27 mouse cellular contexts compared by ENCODE assay signal in the genomic region with DNA sequence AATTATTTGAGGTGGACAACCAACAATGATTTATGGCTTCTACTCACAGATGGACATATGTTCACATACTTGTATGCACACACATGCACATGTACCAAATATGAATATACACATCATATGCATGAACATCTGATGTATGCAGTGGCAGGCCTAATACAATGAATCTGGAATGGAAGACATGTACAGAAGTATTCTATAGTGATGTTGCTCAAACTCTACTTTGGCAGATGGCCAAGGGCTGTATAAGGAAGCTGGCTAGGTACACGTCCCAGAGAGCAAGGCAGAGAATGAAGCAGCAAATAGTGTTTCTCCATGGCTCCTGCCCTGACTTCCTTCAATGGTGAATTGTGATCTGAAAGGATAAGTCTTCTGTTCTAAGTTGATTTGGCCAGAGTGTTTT.
"Had no signal": no experiment of that assay in that cellular context is flagged by ENCODE, and none has a peak within 500 bp of the region (broad histone marks: within the 10 kb centered on the region; RNA-seq: fewer than 3 reads in every experiment).

No protein-coding gene starts in this region.

- H3K4me3 ChIP-seq: gastrocnemius, adult 2 months; heart, adult 2 months; heart, embryonic 13.5 days; heart, embryonic 15.5 days; hindbrain, embryonic 13.5 days; hindbrain, embryonic 15.5 days; kidney, embryonic 15.5 days; layer of hippocampus, adult 2 months; left cerebral cortex, adult 2 months; limb, embryonic 10.5 days; limb, embryonic 12.5 days had no signal

- H3K4me2 ChIP-seq: heart, embryonic 11.5 days; heart, embryonic 13.5 days; heart, embryonic 15.5 days; hindbrain, embryonic 13.5 days; hindbrain, embryonic 15.5 days; kidney, embryonic 15.5 days; limb, embryonic 12.5 days; liver, embryonic 11.5 days had no signal

- ATAC-seq: hindbrain, postnatal 0 days; intestine, embryonic 16.5 days had no signal

- DNase-seq: gastrocnemius, adult 2 months; gastrocnemius, postnatal 14 days; gastrocnemius, postnatal 36 days; heart, adult 11 months; heart, adult 2 months; heart, postnatal 14 days; heart, postnatal 36 days; kidney, adult 11 months; kidney, adult 2 months; kidney, adult 9 months; kidney, postnatal 25 days; kidney, postnatal 4 days; liver had no signal

- H3K27ac ChIP-seq: gastrocnemius, adult 2 months; heart, adult 2 months; heart, embryonic 13.5 days; heart, embryonic 15.5 days; hindbrain, embryonic 13.5 days; hindbrain, embryonic 15.5 days; hindbrain, postnatal 0 days; kidney, embryonic 15.5 days; kidney, postnatal 0 days; layer of hippocampus, adult 2 months; left cerebral cortex, adult 2 months; limb, embryonic 10.5 days; limb, embryonic 12.5 days had no signal

- H3K36me3 ChIP-seq: heart, embryonic 13.5 days; heart, embryonic 15.5 days; hindbrain, embryonic 13.5 days; hindbrain, embryonic 15.5 days; kidney, embryonic 15.5 days; limb, embryonic 10.5 days; limb, embryonic 12.5 days had no signal

- H3K27me3 ChIP-seq: heart, embryonic 13.5 days; heart, embryonic 15.5 days; hindbrain, embryonic 13.5 days; hindbrain, embryonic 15.5 days; kidney, embryonic 15.5 days; limb, embryonic 12.5 days had no signal

- H3K9ac ChIP-seq: heart, embryonic 13.5 days; heart, embryonic 15.5 days; hindbrain, embryonic 13.5 days; hindbrain, embryonic 15.5 days; kidney, embryonic 15.5 days; limb, embryonic 12.5 days had no signal

- H3K4me1 ChIP-seq: heart, embryonic 13.5 days; heart, embryonic 15.5 days; hindbrain, embryonic 13.5 days; hindbrain, embryonic 15.5 days; kidney, embryonic 15.5 days had no signal

- H3K9me3 ChIP-seq: hindbrain, embryonic 15.5 days; kidney, embryonic 15.5 days; limb, embryonic 10.5 days had no signal
